Mouse (Mus musculus) cortical plate, adult 2 months (tissue): ENCODE measurements around the gene Tmem203.

Experiments
- CTCF ChIP-seq: fragments of 200-500 bp; IDR thresholded peaks from 2 replicates; pipeline ENCODE4 v1.5.1; 2011; ENCODE audit warnings: mild to moderate bottlenecking, control low read depth, low read length; ENCODE audit not compliant: insufficient read depth; ENCODE audit errors: extremely low read depth
- POLR2A ChIP-seq: fragments of 200-500 bp; IDR thresholded peaks from 2 replicates; pipeline ENCODE4 v1.6.1; 2011; ENCODE audit warnings: mild to moderate bottlenecking, low read length, control low read depth; ENCODE audit not compliant: insufficient read depth; ENCODE audit errors: extremely low read depth

- TF ChIP-seq CTCF (no peak), POLR2A (no peak)
Measured at GRCm38 (mm10) chr2:25244144-25244543, 11.1 kb upstream of the Tmem203 start.
